Mouse (Mus musculus) heart, adult 8-10 months (tissue): Measurements from ENCODE around the gene Igtp. TPM values are rescaled to one million over a fixed set of nuclear protein-coding genes. Genes with fewer than 3 reads are reported as not detected.
"Not testable (repeated sequence)": the region's sequence is repeated elsewhere in the genome, so short reads cannot be mapped to it uniquely, and the experiment has no call there.

Source experiments
- DNase-seq: peaks from one replicate; pipeline ENCODE4 v3.0.0; 2022; ENCODE audit warnings: low spot score
- total RNA-seq, 4 experiments: library from RNA; stranded (reverse); gene quantifications; 2 replicates each; pipeline ENCODE4 v1.2.4; 2022

Gene Igtp
- total RNA-seq, 4 experiments from 2014 or later = 8.5 to 10.9 (median 9.5) TPM

DNA sequence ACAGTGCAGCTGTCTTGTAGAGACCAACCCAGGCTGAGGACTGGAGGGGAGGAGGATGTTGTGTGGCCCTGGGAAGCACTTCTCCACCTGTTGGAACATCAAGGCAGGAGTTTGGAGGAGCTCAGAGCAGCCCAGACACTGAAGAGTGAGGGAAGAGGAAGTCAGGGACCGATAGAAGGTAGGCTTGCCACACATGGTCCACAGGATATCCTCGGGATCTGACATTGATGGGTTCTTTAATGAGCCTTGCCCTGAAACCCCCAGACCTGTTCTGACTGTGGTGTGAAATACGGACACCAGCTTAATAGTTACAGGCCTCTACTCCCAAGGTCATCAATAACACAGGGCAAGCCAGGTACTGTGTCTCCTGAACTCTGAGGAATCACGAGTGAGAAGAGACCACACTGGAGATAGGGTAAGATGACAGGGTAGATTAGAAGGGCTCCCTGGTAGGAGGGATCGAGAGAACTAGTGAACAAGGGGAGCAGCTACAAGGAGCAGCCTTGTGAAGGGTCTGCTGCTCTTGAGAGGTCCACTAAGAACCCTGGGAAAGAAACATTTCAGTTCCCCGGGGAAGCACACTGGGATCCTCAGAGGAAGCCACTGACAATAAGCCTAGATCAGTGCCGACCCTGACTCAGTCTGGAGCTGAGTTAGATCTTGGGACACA, 14.5 kb downstream of the Igtp start:
- DNase-seq = no peak

- peak; percentile 94 for DNase-seq
These were observed 15.2 kb downstream of the Igtp start for GRCm38 (mm10) chr11:58214391-58215048.

DNA sequence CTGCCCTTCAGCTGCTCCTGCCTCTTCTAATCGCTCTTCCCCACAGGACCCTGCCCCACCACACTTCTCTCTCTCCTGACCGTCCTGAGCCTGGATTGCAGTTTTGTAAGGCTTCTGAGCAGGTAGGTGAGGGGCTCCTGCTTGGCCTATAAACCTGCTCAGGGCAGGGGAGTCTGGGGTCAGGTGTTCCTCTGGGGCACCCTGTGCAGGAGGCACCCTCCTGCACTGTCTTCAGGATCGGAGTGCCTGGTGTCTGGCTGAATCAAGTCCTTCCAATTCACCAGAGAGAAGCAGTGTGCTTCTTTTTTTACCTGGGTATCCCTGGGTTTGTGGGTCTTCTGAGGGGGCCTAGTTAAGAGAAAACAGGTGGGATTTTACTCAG, 15.7 kb downstream of the Igtp start:
- DNase-seq = not testable (repeated sequence)

DNA sequence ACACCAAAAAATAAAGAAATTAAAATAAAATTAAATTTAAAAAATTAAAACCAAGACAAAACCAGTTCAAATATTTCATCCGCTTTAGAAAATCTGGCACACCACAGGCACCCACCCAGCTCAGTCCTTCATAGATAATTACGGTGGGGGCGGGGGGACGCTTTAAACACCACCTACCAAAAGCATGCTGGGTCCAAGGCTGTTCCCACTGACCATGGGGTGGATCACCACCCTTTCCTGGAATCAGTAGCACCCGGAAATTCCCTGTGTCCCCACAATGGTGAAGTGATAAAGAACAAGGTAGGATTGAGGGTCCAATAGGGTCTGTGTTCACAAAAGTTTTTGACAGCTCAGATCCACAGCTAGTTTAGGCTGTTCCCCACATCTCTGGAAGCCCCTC, 16.5 kb downstream of the Igtp start:
- DNase-seq = no peak

- DNase-seq = no peak
These were observed 17.5 kb downstream of the Igtp start for GRCm38 (mm10) chr11:58216823-58217222.

DNA sequence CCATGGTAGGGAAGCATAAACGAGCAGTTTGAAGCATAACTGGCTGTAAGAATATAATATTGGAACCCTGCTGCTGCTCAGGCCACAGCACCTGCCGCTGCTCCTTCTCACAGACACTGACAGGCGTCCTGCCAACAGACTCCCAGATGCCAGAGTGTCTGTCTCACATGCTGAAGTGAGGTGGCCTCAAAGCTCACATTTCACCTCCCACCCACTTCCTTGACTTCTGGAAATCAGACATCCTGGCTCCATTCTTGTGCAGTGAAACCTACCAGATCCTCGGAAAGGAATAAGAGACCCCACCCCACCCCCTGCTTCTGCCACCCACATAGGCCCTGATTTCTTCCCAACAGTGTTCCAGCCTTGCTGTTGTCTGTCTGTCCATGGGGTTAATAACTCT, 24.4 kb downstream of the Igtp start:
- no peak for DNase-seq

DNA sequence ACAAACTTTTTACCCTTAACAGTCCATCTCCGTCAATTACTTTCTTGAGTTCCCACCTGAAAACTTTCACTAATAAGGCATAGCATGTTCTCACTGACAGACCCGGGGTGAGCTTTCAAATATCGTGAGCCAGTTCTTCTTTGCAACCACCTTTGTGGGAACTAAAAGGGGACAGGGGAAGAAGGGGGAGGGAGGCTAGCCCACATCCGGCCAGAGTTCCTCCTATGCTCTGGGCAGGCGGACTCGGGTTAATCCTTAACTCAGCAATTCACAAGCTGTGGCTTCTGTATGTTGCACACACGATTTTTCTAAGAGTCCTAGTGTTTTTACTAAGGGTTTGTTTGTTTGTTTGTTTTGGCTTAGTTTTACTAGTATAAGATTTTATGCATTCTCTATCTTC, 25.0 kb downstream of the Igtp start:
- DNase-seq = peak; percentile 53

GRCm38 (mm10) chr11:58224872-58225271, 25.5 kb downstream of the Igtp start:
- DNase-seq = not testable (repeated sequence)

DNA sequence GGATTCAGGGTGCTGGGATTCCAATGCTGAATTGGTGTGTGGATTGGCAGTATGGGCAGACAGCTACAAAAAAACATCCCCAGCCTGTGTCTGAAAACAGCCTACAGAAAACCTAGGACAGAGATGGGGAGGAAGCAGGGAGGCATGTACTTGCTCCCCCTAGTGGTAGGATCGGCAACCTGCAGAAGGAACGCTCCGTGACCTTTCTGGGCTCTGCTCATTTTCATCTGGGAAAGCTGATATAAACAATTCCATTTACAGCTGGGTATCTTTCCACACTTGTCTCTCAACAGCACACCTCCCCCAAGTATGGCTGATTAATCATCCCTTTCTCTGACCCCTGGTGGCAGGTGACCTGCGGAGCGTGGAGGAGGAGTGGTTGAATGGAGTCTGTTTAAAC, 26.3 kb downstream of the Igtp start:
- DNase-seq = peak; percentile 80

DNA sequence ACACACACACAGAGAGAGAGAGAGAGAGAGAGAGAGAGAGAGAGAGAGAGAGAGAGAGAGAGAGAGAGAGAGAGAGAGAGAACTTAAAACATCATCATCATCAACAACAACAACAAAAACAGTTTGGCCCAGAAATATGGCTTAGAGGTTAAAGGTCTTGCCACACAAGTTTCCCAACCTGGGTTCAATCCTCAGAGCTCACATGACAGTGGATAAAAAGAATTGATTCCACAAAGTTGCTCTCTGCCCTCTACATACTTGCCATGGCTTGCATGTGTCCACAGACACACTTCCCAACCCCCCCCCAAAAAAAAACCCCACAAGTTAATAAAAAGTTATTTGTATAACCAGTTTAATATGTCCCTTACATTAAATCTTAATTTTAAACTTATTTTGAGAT, 27.1 kb downstream of the Igtp start:
- DNase-seq = no peak

GRCm38 (mm10) chr11:58228021-58228420, 28.7 kb downstream of the Igtp start:
- not testable (repeated sequence) for DNase-seq

- DNase-seq = no peak
These were observed 31.1 kb downstream of the Igtp start for GRCm38 (mm10) chr11:58230396-58230910.

DNA sequence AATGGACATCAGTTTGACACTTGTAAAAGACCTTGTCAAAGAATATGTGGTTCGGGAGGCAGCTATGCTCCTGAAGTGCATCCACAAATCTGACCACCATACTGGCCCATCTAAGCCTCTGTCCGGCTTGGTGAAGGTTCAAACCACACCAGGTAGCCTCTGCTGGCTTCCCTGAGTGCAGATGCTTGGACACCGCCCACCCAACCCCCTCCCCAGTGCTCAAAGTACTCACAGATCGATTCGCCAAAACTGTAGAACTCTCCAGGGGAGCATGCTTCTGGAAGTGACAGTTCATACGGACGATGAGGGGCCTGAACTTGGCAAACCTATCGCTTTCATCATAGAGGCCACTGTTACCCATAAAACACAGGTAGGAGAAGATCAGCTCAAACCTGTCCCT, 31.8 kb downstream of the Igtp start:
- DNase-seq = no peak

DNA sequence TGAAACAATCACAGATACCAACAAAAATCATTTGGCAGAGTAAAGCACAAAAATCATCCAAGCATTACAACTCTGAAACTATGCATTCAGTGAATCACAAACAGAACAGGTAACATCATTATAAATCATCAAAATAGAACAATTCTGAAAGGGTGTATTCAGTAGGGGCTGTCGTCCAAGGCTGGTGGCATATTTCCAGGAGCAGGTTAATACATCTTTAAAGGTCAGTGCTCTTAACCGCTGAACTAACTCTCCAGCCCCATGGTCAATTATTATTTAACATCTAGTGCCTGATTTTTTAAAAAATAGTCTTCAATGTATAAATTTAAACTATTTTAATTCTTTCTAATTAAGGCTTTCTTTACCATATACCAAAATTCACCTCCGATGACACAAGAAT, 35.2 kb downstream of the Igtp start:
- not testable (repeated sequence) for DNase-seq

GRCm38 (mm10) chr11:58235152-58235551, 35.8 kb downstream of the Igtp start:
- DNase-seq = no peak

GRCm38 (mm10) chr11:58238840-58239791, 39.8 kb downstream of the Igtp start:
- DNase-seq = peak; percentile 23

DNA sequence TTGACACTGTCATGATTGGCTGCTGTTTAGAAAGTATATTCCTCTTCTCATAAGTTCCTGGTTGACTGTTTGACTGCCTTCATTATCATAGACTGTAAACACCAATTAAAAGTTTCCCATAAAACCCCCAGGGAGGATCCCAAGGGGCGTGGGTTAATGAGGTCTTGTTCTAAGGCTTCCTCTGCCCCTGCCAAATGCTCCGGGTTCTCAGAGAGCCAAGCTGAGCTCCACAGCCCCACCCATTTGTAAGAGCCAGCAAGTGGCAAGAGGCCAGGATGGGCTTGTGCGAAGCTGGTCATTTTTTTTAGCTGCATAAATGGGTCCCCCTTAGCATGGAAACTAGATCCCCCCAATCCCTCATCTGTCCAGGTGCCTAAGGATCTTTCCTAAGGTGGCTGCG, 47.9 kb downstream of the Igtp start:
- peak; percentile 41 for DNase-seq

DNA sequence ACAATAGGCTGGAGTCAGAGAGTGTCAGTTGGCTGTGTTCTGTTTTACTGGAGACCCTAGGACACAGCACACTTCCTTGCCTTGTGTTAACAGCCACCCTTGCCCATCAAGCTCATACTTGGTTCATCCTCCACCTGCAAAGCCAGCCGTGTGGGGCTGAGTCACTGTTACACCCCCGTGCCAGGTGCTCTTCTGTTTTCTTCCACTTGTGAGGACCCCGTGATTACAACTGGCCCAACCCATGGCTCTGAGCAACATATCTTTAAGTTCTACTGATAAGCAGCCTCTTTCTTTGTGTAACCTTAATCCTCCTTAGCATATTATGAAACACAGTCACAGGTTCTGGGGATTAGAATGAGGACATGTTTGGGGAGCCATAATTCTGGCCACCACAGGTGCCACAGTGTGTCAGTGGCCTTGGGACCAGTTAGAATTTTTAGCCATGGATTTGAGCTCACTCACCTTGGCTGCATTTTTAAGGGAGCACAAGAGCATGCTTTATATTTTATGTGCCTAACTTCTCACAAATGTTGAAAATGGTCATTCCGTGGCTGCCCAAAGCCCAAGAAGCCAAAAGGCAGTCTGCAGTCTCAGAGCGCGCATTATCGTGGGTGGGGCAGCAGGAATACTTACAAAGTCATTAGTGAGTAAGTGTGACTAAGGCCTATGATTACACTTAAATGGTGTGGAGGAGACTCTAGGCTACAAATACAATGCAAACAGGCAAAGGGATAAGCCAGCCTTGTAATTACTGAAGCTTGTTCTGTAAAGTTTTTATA, 50.0 kb downstream of the Igtp start:
- no peak for DNase-seq

- DNase-seq = no peak
These were observed 51.2 kb downstream of the Igtp start for GRCm38 (mm10) chr11:58250550-58250949.

DNA sequence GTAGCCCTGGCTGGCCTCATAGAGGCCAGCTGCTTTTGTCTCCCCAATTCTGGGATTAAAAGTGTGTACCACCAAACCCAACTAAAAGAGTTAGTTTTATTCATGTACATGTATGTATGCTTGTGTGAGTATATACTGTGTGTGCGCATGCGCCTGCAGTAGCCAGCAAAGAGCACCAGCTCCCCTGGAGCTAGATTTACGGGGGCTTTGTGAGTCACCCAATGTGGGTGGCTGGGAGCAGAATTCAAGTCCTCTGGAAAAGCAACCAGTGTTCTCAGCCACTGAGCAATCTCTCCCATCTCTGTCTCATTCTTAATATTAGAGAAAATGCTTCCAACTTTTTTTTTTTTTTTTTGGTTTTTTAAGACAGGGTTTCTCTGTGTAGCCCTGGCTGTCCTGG, 55.1 kb downstream of the Igtp start:
- DNase-seq = no peak
